Mouse (Mus musculus) thymus, postnatal 0 days (tissue): ENCODE results near the gene Nbl1. TPM values are rescaled to one million over a fixed set of nuclear protein-coding genes. Genes with fewer than 3 reads are reported as not detected.

Experiments used
- DNase-seq: peaks from one replicate; pipeline ENCODE4 v3.0.0-alpha.2; 2015; ENCODE audit warnings: low spot score
- polyA plus RNA-seq: library from polyadenylated mRNA; unstranded; fragments of >200 nt; fragmentation: Nextera tagmentation; extraction: Ambion mirVana; gene quantifications from 2 replicates; pipeline ENCODE4 v1.2.1, GENCODE M21; 2015

The Nbl1 gene
- polyA plus RNA-seq, 1 experiment from 2014 or later = 19.8 TPM

DNA sequence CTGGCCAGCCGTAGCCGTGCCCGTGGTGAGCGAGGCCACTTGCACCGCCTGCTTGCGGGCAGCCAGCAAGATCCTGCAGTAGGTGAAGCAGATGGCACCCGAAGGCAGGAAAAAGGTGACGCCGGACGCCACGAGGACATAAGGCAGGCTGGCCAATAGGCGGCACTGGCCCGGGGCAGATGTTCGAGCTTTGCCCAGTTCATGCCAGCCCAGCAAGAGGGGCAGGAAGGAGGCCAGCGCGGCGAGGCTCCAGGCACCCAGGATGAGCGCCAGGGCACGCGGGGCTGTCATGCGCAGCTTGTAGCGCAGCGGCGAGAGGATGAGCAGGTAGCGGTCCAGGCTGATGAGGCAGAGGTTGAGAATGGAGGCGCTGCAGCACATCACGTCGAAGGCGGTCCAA lies 18.7 kb downstream of the Nbl1 start:
- no peak for DNase-seq

DNA sequence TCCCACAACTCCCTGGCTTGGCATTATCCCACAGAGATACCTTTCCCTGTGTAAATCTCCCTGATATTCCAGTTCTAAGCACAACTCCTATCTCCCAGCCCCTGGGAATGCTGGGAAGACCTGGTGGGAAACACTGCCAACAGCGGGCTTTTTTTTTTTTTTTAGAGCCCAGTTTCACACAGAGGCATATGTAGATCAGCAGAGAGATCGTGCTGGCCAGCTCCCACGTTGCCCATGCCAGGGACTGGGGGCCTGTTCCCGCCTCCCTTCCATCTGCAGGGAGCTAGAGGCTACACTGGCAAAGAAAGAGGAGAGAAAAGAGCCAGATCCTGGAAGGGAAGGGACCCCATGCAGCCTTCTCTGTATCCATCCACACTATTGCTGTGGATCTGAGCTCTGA lies 24.5 kb downstream of the Nbl1 start:
- no peak for DNase-seq

DNA sequence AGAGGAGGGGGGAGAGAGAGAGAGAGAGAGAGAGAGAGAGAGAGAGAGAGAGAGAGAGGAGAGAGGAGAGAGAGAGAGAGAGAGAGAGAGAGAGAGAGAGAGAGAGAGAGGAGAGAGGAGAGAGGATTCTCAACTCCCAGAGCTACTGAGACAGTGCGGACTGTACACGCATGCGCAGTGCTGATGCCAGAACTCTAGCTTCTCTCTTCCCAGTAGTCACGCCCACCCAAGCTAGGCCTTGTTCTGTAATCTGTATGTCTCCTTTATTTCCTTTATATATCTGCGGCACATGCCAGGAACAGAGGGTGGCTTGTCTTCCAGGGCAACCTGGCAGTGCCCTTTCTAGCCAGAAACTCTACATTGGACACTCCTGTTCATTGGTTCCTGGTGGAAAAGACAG lies 28.0 kb downstream of the Nbl1 start:
- no peak for DNase-seq

DNA sequence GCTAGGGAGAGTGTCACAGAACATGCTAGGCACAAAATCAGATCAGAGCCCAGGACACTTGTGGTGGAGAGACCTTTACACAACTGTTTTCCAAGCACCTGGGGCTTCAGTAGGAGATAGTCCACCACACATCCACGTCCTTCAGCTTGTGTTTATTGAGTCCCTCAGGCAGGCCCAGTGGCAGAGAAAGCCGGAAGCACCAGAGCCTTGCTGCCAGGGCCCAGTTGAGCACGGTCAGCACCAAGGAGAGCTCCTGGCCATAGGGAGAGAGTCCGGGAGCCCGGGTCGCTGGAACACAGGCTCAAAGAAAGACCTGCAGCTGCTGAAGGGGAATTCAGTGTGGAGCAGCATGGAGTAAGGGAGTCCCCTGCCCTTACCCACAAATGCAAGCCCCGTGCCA lies 33.2 kb downstream of the Nbl1 start:
- DNase-seq = peak; percentile 18

DNA sequence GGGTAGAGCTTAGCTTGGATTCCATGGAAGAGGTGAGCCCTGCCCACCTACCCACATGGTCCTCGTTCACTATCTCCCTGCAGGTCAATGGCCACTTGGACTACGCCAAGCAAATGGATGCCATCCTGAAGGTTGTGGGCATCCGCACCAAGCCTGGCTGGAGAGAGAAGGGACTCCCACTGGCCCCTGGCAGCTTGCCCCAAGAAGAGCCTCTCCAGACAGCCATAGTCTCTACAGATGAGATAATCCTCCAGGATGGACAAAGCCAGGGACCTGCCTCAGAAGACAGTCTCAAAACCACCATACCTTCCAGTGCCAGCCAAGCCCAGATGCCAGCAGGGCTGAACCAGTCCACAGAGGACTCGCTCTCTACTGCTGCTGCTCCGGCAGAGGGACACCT lies 34.8 kb downstream of the Nbl1 start:
- DNase-seq = no peak

DNA sequence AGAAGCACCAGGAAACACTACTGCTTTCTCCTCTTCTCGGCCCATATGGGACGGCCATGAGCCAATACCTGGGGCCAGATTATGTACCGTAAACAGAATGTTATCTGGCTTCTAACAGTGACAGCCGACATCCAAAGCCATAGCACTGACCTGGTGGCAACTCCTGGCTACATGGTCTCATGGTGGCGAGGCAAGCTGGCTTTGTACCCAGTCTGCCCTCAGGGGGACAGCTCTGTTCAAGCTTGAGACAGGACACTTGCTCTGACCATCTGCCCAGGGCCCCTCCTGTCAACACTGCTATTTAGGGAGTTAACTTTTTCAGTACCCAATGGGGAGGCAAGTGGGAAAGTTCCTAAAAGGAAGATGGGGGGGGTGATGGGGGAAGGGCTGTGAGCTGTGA lies 35.5 kb downstream of the Nbl1 start:
- no peak for DNase-seq

DNA sequence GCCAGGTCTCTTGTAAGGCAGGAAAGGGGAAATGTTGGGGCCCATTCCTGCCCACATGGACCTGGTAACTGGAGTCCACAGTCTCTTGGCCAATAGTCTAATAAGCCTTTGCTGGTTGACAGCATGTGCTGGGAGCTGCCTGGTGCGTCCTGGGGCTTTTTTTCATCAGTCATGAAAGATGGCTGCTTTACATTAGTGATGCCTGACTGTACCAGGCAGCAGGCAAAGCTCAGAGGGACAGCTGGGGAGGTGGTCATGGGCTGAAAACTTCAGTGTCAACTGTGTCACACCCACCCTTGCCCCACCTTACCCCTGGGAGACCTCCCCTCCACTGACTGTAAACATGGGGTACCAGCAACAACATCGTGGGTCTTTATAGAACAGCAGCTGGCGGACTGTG lies 37.0 kb downstream of the Nbl1 start:
- no peak for DNase-seq

DNA sequence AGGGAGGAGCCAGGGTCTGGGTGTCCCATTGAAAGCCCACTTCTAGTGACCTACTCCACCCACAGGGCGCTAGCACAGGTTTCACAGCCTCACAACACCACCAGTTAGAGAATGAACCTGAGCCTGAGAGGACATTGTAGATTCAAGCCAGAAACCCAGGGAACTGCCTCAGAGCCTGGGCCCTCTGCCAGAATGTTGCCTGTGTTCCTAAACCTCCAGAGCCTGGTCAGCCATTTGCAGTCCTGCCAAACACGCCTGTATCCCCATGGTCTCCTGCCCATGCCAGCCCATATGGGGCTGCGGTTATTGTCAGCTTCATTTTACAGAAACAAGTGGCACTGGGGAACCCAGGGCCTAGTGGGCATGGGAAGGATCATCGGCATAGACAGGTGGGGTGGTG lies 37.5 kb downstream of the Nbl1 start:
- no peak for DNase-seq

DNA sequence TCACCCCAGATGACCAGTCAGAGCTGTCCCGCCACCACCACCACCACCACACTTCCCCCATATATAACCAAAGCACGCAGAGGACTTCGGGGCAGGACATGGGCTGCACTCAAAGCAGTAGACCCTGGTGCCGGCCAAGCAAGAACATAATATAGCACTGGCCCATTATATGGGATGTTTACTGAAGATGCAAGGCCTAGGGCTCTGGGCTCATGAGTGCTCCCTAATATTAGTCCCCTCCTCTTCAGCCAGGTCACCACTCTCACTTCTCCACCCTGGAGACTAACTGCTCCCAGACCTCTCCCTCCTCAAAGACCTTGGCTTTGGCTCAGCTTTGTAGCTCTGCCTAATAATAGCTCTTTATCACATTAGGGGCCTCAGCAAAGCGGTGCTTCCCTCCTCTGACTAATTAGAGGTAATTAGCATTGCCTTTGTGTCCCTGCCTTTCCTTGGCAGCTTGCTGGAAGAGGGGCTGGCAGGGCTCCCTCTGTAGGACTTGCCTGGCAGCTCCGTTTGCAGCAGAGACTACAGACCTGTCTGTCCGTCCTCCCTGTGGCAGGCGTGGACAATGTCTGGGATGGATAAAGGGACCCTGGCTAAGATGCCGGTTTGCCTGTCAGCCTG lies 38.4 kb downstream of the Nbl1 start:
- no peak for DNase-seq

DNA sequence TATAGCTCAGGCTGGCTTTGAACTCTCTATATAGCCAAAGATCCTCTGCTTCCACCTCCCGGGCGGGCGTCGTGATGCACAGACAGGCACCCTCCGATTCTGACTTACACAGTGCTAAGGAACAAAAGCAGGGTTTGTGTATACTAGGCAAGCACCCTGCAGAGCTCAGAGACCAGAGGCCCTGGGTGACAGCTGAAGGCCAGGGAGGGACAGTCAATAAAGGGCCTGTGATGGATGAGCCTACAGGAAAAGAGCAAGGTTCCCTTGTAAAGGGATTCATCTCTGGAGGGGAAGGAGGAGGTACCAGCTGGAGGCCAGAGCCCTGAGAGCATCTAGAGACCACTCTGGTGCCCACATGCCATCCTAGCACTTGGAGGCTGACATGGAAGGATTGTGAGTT lies 39.4 kb downstream of the Nbl1 start:
- no peak for DNase-seq

DNA sequence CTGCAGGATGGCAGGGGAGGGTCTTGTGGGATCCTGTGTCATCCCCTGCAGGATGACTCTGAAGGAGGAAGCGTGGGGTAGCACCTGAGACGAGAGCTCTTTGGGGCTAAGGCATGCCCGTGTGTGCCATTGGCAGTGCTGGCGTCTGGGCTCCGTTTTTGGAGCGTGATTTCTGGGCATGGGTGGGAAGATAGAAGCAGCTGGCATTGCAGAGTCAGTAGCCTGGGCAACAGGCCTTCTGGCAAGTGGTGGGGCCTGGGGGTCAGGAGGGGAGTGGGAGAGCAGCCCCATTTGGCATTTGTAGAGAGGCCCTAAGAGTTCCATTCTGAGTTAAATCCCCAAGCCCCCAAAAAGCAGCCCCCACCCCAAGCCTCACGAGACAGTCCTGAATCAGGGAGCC lies 40.0 kb downstream of the Nbl1 start:
- no peak for DNase-seq

DNA sequence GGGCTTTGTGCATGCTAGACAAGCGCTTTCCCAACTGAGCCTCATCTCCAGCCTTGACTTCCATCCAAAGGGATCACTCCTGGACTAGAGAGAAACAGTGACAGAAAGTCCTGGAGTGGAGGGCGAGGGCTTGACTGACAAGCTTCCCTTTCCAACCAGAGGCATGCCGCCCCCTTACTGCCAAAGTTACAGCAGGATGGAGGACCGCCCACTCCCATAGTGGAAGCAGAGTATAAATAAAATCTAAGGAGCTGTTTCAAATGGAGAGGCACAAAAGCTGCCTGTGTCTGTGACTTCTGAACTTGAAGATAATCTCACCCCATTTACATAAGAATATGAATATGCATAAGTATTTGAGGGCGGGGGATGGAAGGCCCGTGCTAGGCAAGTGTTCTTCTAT lies 44.3 kb downstream of the Nbl1 start:
- no peak for DNase-seq

DNA sequence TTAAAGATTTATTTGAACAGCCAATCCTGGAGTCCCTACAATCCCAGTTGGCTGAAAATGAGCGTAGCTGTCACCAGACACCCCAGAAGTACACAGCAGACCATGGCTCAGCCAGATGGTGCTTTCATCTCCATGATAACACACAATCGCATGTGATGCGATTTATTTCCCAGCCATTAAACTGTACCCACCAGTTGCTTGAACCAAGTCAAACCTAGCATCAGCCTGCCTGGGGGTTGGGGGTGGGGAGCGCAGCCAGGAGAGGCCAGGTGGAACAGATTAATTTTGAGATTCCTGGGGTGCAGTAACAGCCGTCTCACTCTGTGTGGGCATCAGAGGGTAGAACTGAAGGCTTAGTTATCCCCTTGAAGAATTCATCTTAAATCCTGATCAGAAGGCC lies 46.4 kb downstream of the Nbl1 start:
- no peak for DNase-seq

DNA sequence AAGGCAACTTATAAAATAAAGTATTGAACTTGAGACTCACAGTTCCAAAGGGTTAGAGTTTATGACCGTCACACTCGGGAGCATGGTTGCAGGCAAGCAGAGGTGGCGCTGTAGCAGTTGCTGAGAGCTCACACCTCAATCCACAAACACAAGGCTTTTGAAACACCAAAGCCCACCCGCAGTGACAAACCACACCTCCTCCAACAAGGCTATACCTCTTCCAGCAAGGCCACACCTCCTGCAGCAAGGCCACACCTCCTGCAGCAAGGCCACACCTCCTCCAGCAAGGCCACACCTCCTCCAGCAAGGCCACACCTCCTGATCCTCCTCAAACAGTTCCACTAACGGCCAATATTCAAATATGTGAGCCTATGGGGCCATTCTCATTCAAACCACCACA lies 48.2 kb downstream of the Nbl1 start:
- no peak for DNase-seq

DNA sequence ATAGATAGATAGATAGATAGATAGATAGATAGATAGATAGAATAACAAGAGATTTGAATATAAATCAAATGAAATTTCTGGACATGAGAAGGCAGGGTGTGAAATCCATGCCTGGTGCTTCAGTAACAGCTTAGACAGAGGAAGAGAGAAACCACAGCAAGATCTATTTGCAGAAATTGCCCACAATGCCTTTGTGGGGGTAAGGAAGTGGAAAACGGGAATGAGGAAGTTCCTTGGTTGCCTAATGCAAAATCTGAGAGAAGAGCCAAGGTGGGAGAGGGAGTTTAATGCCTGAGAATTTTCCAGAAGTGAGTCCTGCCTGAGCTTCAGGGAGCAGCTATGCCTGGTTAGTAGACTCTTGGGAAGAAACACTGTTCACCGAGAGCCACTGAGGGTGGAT lies 49.2 kb downstream of the Nbl1 start:
- DNase-seq = no peak

DNA sequence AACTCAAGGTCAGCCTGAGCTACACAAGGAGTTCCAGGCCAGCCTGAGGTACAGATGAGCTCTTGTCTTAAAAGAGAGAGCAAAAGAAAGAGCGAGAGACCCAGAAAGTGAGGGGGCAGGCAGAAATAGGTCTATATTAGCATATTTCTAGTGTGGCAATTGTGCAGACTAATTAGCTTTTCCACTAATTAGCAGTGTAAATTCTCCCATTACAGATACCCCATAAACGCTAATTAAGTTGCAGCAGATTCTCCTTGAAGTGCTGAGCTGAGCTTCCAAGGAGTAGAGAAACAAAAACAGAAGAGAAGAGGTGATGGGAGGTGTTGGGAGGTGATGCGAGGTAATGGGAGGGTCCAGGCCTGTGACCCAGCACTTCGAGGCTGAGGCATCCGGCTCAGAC lies 50.2 kb downstream of the Nbl1 start:
- DNase-seq = no peak

DNA sequence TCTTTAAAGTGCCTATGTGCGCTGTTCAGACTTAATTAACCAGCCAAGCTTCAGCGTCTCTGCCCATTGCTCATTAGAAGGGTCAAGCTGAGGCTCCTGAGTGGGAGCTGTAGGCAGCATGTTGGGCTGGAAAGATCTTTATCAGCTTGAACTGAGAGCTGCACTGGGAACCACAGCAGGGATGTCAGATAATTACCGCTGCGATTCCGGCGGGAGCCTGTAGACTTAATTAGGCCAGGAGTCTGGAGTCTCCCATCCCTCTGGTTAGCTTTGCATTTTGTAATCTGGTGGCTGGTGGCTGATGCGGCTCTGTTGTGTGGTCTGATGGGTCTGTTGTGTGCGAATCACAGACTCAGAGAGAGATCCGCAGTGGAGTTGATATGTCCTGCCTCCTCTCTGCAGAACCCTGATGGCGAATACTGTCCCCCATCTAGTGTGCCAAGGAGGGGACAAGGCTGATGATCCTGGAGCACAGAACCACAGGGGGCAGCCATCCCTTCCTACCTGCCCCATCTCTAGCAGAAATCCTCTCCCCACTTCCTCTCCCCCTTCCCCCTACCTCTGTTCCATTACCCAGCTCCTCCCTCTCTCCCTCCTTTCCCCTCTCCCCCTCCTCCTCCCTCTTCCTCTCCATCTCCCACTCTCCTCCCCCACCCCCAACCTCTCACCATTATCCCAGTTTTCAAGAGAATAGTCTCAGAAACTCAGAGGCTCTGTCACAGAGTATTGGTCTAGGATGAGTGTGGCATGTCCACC lies 52.5 kb downstream of the Nbl1 start:
- no peak for DNase-seq

DNA sequence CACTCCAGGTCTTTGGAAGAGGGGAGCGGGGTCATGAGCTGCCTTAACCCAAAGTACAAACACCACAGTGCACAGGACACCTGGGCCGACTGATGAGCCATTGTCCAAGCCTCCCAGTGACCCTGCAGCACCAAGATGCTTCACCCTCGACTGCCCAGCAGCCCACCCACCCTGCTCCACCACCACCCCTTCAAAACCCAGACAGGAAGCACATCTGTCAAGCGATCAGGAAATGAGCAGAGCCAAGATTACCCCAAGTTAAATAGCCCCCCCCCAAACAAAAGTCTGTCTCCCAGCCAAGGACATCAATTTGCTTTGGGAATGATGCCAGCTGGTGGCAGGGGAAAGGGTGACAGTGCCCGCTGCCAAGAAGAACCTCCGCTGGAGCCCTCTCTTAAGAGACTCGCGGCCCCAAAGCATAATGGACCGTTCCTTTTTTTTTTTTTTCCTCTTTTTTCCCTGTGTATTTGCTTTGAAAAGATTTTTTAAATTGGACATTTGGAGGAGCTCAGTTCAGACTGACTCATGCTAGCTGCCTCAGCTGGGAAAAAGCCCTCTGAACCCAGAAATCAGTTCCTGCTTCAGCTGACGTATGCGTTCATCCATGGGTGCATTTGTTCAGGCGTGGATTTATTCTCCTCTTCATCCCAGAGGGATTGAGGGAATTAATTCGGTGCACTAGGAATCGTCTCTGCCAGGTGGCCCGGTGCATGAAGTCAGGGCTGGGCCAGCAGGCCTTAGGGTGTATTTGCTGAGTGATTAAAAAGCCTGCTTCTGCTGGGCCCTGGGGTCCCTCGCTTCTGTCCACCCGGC lies 54.8 kb downstream of the Nbl1 start:
- DNase-seq = no peak

DNA sequence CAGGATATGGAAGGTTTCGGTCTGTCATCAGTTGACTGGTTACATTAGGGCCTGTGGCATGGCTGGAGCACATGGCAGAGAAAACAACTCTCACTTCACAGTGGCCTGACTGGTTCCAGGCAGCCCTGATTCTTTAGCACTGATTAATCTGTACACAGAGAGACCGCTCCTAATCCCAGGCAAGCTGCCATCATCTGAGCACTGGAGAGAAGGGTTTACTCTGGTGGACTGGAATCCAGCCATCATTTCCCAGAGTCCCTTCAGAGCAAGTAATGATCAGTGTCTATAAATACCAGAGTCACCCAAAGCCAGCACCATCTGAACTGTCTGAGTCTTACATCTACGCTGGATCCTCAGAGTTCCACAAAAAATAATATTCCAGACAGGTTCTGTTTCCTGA lies 57.0 kb downstream of the Nbl1 start:
- no peak for DNase-seq

DNA sequence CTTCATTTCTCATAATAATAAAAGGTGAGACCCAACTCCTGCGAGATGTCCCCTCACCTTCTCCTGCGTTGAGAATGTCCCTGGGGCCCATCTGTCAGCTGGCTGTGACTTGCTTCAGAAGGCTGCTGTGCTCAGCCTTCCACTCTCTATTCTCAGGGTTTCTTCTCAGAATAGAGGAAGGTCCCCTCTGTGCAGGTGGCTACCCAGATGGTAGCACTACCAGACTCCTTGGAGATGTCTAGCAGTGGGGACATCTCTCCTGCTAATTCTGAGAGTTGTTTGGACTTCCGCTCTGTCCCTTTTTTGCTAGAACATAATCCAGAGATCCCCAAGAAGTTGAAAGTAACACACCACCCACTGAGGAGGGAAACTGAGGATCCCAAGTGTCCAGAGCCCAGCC lies 57.9 kb downstream of the Nbl1 start:
- DNase-seq = no peak

DNA sequence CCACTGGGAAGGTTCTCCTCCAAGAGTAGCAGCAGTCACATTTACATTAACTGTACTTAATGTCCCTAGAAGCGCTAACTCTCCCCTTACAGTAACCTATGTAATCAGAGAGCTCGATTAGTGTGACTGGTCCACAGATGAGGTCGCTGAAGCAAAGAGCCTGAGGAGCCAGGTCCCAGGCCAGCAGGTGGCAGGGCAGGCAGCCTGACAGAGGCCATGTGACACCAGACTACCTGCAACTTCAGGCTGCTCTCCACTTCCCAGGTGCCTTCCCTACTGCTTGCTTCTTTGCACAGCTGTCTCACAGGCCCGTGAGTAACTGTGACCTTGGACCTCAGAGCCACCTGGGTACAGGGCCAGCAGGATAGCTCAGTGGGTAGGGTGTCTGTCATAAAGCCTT lies 58.3 kb downstream of the Nbl1 start:
- DNase-seq = no peak

DNA sequence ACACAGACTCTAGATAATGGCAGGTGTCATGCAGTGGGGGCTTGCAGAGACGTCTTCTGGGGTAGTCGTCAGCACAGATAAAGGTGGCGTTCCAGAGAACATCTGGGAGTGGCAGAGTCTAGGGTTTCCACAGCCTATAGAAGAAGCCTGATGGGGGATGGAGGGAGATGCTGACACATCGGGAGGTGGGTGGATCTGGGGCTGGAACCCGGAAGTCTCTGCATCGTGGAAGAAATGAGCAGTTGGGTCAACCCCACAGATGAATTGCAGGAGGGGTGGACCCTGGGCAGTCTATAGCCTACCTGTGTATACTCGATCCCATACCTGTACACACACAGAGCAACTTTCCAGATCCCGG lies 58.8 kb downstream of the Nbl1 start:
- no peak for DNase-seq
